Mouse (Mus musculus): ENCODE data around the gene Lrrc75b. TPM values are rescaled to one million over a fixed set of nuclear protein-coding genes. Genes with fewer than 3 reads are reported as not detected.

Gene Lrrc75b
- polyA plus RNA-seq, 1 experiment from 2014 or later: 3.5 TPM

GRCm38 (mm10) chr10:75552701-75553450, 7.3 kb downstream of the Lrrc75b start:
- 65% methylated on average over 13 of the region's 13 CpGs for WGBS
- H3K27me3 ChIP-seq: no peaks in the 10 kb centered on the region
- H3K36me3 ChIP-seq: no peaks in the 10 kb centered on the region
- H3K4me3 ChIP-seq: no peak overlapping the region
- peaks cover 29% of the 10 kb centered on the region for H3K4me1 ChIP-seq
- no peak overlapping the region for H3K27ac ChIP-seq
- H3K9me3 ChIP-seq: no peaks in the 10 kb centered on the region
- no peak for ATAC-seq (ENCODE audit: insufficient number of reproducible peaks, low FRiP score, low TSS enrichment, low read depth)
- no peak overlapping the region for H3K9ac ChIP-seq
- H3K4me2 ChIP-seq: no peak overlapping the region

GRCm38 (mm10) chr10:75552106-75552505, 8.0 kb downstream of the Lrrc75b start:
- no peak overlapping the region for H3K4me2 ChIP-seq
- no peaks in the 10 kb centered on the region for H3K36me3 ChIP-seq
- no peak for ATAC-seq (ENCODE audit: insufficient number of reproducible peaks, low FRiP score, low TSS enrichment, low read depth)
- WGBS: 67% methylated on average over 2 of the region's 2 CpGs
- no peaks in the 10 kb centered on the region for H3K27me3 ChIP-seq
- peaks cover 25% of the 10 kb centered on the region for H3K4me1 ChIP-seq
- no peak overlapping the region for H3K9ac ChIP-seq
- H3K9me3 ChIP-seq: no peaks in the 10 kb centered on the region
- no peak overlapping the region for H3K4me3 ChIP-seq
- no peak overlapping the region for H3K27ac ChIP-seq

GRCm38 (mm10) chr10:75551175-75551574, 9.0 kb downstream of the Lrrc75b start:
- WGBS: 57% methylated on average over 12 of the region's 12 CpGs
- Histone ChIP-seq H3K9me3 (no peaks in the 10 kb centered on the region), H3K4me1 (peaks cover 16% of the 10 kb centered on the region), H3K4me2 (no peak overlapping the region), H3K9ac (no peak overlapping the region), H3K27ac (no peak overlapping the region), H3K36me3 (no peaks in the 10 kb centered on the region), H3K27me3 (no peaks in the 10 kb centered on the region), H3K4me3 (no peak overlapping the region)
- no peak for ATAC-seq (ENCODE audit: insufficient number of reproducible peaks, low FRiP score, low TSS enrichment, low read depth)

- peaks cover 12% of the 10 kb centered on the region for H3K4me1 ChIP-seq
- no peak overlapping the region for H3K4me3 ChIP-seq
- no peak overlapping the region for H3K27ac ChIP-seq
- H3K9me3 ChIP-seq: no peaks in the 10 kb centered on the region
- no peak overlapping the region for H3K9ac ChIP-seq
- no peaks in the 10 kb centered on the region for H3K36me3 ChIP-seq
- WGBS: 70% methylated on average over 7 of the region's 7 CpGs
- no peak for ATAC-seq (ENCODE audit: insufficient number of reproducible peaks, low FRiP score, low TSS enrichment, low read depth)
- H3K4me2 ChIP-seq: no peak overlapping the region
- no peaks in the 10 kb centered on the region for H3K27me3 ChIP-seq
Measured at GRCm38 (mm10) chr10:75549886-75550285, 10.2 kb downstream of the Lrrc75b start.

GRCm38 (mm10) chr10:75548486-75548885, 11.6 kb downstream of the Lrrc75b start:
- H3K4me2 ChIP-seq: peak overlapping the region; percentile 13
- peak; percentile 62; the same call in 1 of the 2 replicates for ATAC-seq (ENCODE audit: insufficient number of reproducible peaks, low FRiP score, low TSS enrichment, low read depth)
- H3K9ac ChIP-seq: no peak overlapping the region
- WGBS: 20% methylated on average over 14 of the region's 14 CpGs
- H3K4me1 ChIP-seq: peaks cover 12% of the 10 kb centered on the region
- no peaks in the 10 kb centered on the region for H3K9me3 ChIP-seq
- peak overlapping the region; percentile 3; the same call in 1 of the 2 replicates for H3K27ac ChIP-seq
- H3K27me3 ChIP-seq: no peaks in the 10 kb centered on the region
- H3K4me3 ChIP-seq: no peak overlapping the region
- no peaks in the 10 kb centered on the region for H3K36me3 ChIP-seq

- H3K36me3 ChIP-seq: no peaks in the 10 kb centered on the region
- no peak overlapping the region for H3K4me3 ChIP-seq
- H3K4me1 ChIP-seq: peaks cover 12% of the 10 kb centered on the region
- no peak for ATAC-seq (ENCODE audit: insufficient number of reproducible peaks, low FRiP score, low TSS enrichment, low read depth)
- H3K27ac ChIP-seq: no peak overlapping the region; the same call in 1 of the 2 replicates
- peak overlapping the region; percentile 13; the same call in 1 of the 2 replicates for H3K4me2 ChIP-seq
- 26% methylated on average over 7 of the region's 7 CpGs for WGBS
- H3K9me3 ChIP-seq: no peaks in the 10 kb centered on the region
- no peaks in the 10 kb centered on the region for H3K27me3 ChIP-seq
- no peak overlapping the region for H3K9ac ChIP-seq
Measured at GRCm38 (mm10) chr10:75547901-75548300, 12.2 kb downstream of the Lrrc75b start.

- H3K4me1 ChIP-seq: no peaks in the 10 kb centered on the region
- no peak for ATAC-seq (ENCODE audit: insufficient number of reproducible peaks, low FRiP score, low TSS enrichment, low read depth)
- 81% methylated on average over 5 of the region's 5 CpGs for WGBS
- H3K9me3 ChIP-seq: no peaks in the 10 kb centered on the region
- H3K4me2 ChIP-seq: no peak overlapping the region
- H3K27ac ChIP-seq: no peak overlapping the region
- no peak overlapping the region for H3K9ac ChIP-seq
- H3K4me3 ChIP-seq: no peak overlapping the region
- no peaks in the 10 kb centered on the region for H3K27me3 ChIP-seq
- H3K36me3 ChIP-seq: peaks cover 49% of the 10 kb centered on the region
Measured at GRCm38 (mm10) chr10:75536123-75536522, 24.0 kb downstream of the Lrrc75b start.

- ATAC-seq (ENCODE audit: insufficient number of reproducible peaks, low FRiP score, low TSS enrichment, low read depth): no peak
- no peak overlapping the region for H3K4me2 ChIP-seq
- no peaks in the 10 kb centered on the region for H3K4me1 ChIP-seq
- H3K27ac ChIP-seq: no peak overlapping the region
- peaks cover 49% of the 10 kb centered on the region for H3K36me3 ChIP-seq
- no peaks in the 10 kb centered on the region for H3K27me3 ChIP-seq
- H3K9ac ChIP-seq: no peak overlapping the region
- H3K4me3 ChIP-seq: no peak overlapping the region
- H3K9me3 ChIP-seq: no peaks in the 10 kb centered on the region
- WGBS: 81% methylated on average over 2 of the region's 2 CpGs
Measured at GRCm38 (mm10) chr10:75535423-75535822, 24.7 kb downstream of the Lrrc75b start.

GRCm38 (mm10) chr10:75534934-75535333, 25.2 kb downstream of the Lrrc75b start:
- Histone ChIP-seq H3K4me2 (no peak overlapping the region), H3K36me3 (peaks cover 49% of the 10 kb centered on the region), H3K4me1 (no peaks in the 10 kb centered on the region), H3K27ac (no peak overlapping the region), H3K9ac (no peak overlapping the region), H3K27me3 (no peaks in the 10 kb centered on the region), H3K9me3 (no peaks in the 10 kb centered on the region), H3K4me3 (no peak overlapping the region)
- ATAC-seq (ENCODE audit: insufficient number of reproducible peaks, low FRiP score, low TSS enrichment, low read depth): no peak
- 87% methylated on average over 8 of the region's 8 CpGs for WGBS

GRCm38 (mm10) chr10:75534216-75534615, 25.9 kb downstream of the Lrrc75b start:
- no peak for ATAC-seq (ENCODE audit: insufficient number of reproducible peaks, low FRiP score, low TSS enrichment, low read depth)
- 93% methylated on average over 8 of the region's 8 CpGs for WGBS
- H3K4me3 ChIP-seq: no peak overlapping the region
- no peak overlapping the region for H3K27ac ChIP-seq
- H3K9ac ChIP-seq: no peak overlapping the region
- no peaks in the 10 kb centered on the region for H3K9me3 ChIP-seq
- H3K4me1 ChIP-seq: no peaks in the 10 kb centered on the region
- no peak overlapping the region for H3K4me2 ChIP-seq
- H3K36me3 ChIP-seq: peaks cover 53% of the 10 kb centered on the region
- H3K27me3 ChIP-seq: no peaks in the 10 kb centered on the region

- no peak overlapping the region for H3K4me2 ChIP-seq
- H3K36me3 ChIP-seq: peaks cover 62% of the 10 kb centered on the region
- H3K4me1 ChIP-seq: no peaks in the 10 kb centered on the region
- H3K9me3 ChIP-seq: no peaks in the 10 kb centered on the region
- ATAC-seq (ENCODE audit: insufficient number of reproducible peaks, low FRiP score, low TSS enrichment, low read depth): no peak
- no peak overlapping the region for H3K4me3 ChIP-seq
- no peaks in the 10 kb centered on the region for H3K27me3 ChIP-seq
- WGBS: 86% methylated on average over 9 of the region's 9 CpGs
- H3K27ac ChIP-seq: no peak overlapping the region
- no peak overlapping the region; the same call in 1 of the 2 replicates for H3K9ac ChIP-seq
Measured at GRCm38 (mm10) chr10:75531532-75532090, 28.5 kb downstream of the Lrrc75b start.

- no peak for ATAC-seq (ENCODE audit: insufficient number of reproducible peaks, low FRiP score, low TSS enrichment, low read depth)
- peaks cover 61% of the 10 kb centered on the region for H3K36me3 ChIP-seq
- no peak overlapping the region for H3K4me2 ChIP-seq
- H3K9me3 ChIP-seq: no peaks in the 10 kb centered on the region
- H3K4me1 ChIP-seq: no peaks in the 10 kb centered on the region
- no peak overlapping the region for H3K4me3 ChIP-seq
- no peak overlapping the region for H3K9ac ChIP-seq
- 91% methylated on average over 2 of the region's 2 CpGs for WGBS
- no peak overlapping the region for H3K27ac ChIP-seq
- H3K27me3 ChIP-seq: no peaks in the 10 kb centered on the region
Measured at GRCm38 (mm10) chr10:75530322-75530721, 29.8 kb downstream of the Lrrc75b start.
